Mouse (Mus musculus) C2C12 (cell line): Measurements from ENCODE around the gene Pcnx2.

ENCODE experiments used
- CTCF ChIP-seq: IDR thresholded peaks from one replicate; pipeline ENCODE4 v1.5.1; 2011; ENCODE audit not compliant: control insufficient read depth, insufficient read depth, insufficient read length
- FOSL1 ChIP-seq: IDR thresholded peaks from one replicate; pipeline ENCODE4 v1.8.0; 2011; ENCODE audit warnings: mild to moderate bottlenecking, low read length; ENCODE audit not compliant: poor library complexity, insufficient read depth, severe bottlenecking
- MAX ChIP-seq: IDR thresholded peaks from one replicate; pipeline ENCODE4 v1.6.1; 2011; ENCODE audit warnings: mild to moderate bottlenecking, control low read depth
- MYOG ChIP-seq: IDR thresholded peaks from one replicate; pipeline ENCODE4 v1.6.1; 2011; ENCODE audit not compliant: control insufficient read depth, insufficient read length; ENCODE audit errors: extremely low read depth
- USF1 ChIP-seq: IDR thresholded peaks from one replicate; pipeline ENCODE4 v1.6.1; 2011; ENCODE audit warnings: low read depth, mild to moderate bottlenecking, control low read depth, moderate library complexity

DNA sequence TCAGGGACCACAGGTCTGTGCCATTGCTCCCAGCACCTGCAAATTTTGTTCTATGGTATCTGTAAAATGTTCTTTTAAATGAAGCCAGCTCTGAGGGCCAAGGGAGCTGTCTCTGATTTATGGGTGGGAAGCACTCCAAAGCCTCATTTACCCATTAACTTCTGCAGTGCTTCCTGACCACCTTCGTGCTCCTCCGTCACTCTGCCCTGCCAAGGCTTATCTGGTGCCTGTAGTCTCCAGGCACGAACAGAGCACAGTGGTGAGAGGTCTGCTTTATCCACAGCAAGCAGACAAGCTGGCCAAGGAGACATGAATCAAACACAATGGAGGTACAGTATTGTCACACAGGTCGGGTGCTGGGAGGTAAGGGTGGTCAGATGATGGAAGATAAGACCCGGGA lies 44.8 kb downstream of the Pcnx2 start:
- no peak for TF ChIP-seq CTCF
- no peak for TF ChIP-seq MYOG
- TF ChIP-seq FOSL1: no peak
- TF ChIP-seq MAX: no peak
- no peak for TF ChIP-seq USF1
